Mouse (Mus musculus): ENCODE measurements at regions not wholly inside any gene's neighbourhood (a gene's known extent, or its start where the extent isn't known, plus 50 kb on each side); places are given as distances from the start of the nearest gene placed in this dataset.
"Not testable (repeated sequence)": the region's sequence is repeated elsewhere in the genome, so short reads cannot be mapped to it uniquely, and the experiment has no call there.

- WGBS, result 63% methylated on average over 3 of the region's 3 CpGs
Observed at GRCm38 (mm10) chr9:82632411-82632810, 196.9 kb upstream of the Irak1bp1 start.

GRCm38 (mm10) chr9:82640277-82640676 lies 189.1 kb upstream of the Irak1bp1 start:
- Histone ChIP-seq H3K36me3 (no peaks in the 10 kb centered on the region), H3K9me3 (no peaks in the 10 kb centered on the region), H3K4me2 (no peak overlapping the region), H3K27ac (no peak overlapping the region), H3K4me1 (no peaks in the 10 kb centered on the region), H3K4me3 (no peak overlapping the region), H3K9ac (no peak overlapping the region), H3K27me3 (no peaks in the 10 kb centered on the region)
- no peak for ATAC-seq (ENCODE audit: borderline replicate concordance, extremely low read depth, low FRiP score, low TSS enrichment)
- 67% methylated on average over 2 of the region's 2 CpGs for WGBS

More at GRCm38 (mm10) chr9:82632411-82632810, 196.9 kb upstream of the Irak1bp1 start:
- Histone ChIP-seq H3K4me3 (no peak overlapping the region), H3K9me3 (no peaks in the 10 kb centered on the region), H3K9ac (no peak overlapping the region), H3K27ac (no peak overlapping the region), H3K4me1 (no peaks in the 10 kb centered on the region), H3K36me3 (no peaks in the 10 kb centered on the region), H3K27me3 (no peaks in the 10 kb centered on the region), H3K4me2 (no peak overlapping the region)
- no peak for ATAC-seq (ENCODE audit: borderline replicate concordance, extremely low read depth, low FRiP score, low TSS enrichment)

- no peak for ATAC-seq (ENCODE audit: borderline replicate concordance, extremely low read depth, low FRiP score, low TSS enrichment)
- Histone ChIP-seq H3K9ac (no peak overlapping the region), H3K27me3 (no peaks in the 10 kb centered on the region), H3K4me3 (no peak overlapping the region), H3K4me1 (no peaks in the 10 kb centered on the region), H3K27ac (no peak overlapping the region), H3K9me3 (no peaks in the 10 kb centered on the region), H3K36me3 (no peaks in the 10 kb centered on the region), H3K4me2 (no peak overlapping the region)
- WGBS, result 11% methylated on average over 1 of the region's 1 CpGs
Observed at GRCm38 (mm10) chr9:82643900-82644299, 185.4 kb upstream of the Irak1bp1 start.

DNA sequence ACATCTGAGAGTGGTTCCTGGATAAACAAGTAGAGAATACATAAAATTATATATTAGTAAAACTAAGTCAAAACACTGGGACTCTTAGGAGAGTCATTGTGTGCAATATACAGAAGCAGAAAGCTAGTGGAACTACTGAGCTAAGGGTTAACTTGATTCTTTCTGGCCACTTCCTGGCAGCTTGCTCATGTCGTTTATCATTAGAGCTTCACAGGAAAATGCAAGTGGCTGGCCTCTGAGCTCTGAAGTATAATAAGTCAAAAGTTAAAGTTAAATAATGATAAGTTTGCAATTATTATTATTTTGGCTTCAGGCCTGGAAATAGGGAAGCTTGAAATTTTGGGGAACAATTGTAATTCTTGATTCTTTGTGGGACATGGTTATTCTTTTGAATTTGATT lies 173.8 kb upstream of the Irak1bp1 start:
- not testable (repeated sequence) for H3K36me3 ChIP-seq; H3K9me3 ChIP-seq; H3K27me3 ChIP-seq; ATAC-seq (ENCODE audit: borderline replicate concordance, extremely low read depth, low FRiP score, low TSS enrichment); H3K4me3 ChIP-seq; H3K9ac ChIP-seq; H3K27ac ChIP-seq; H3K4me1 ChIP-seq; H3K4me2 ChIP-seq
- WGBS, result 0% methylated on average over 1 of the region's 1 CpGs

DNA sequence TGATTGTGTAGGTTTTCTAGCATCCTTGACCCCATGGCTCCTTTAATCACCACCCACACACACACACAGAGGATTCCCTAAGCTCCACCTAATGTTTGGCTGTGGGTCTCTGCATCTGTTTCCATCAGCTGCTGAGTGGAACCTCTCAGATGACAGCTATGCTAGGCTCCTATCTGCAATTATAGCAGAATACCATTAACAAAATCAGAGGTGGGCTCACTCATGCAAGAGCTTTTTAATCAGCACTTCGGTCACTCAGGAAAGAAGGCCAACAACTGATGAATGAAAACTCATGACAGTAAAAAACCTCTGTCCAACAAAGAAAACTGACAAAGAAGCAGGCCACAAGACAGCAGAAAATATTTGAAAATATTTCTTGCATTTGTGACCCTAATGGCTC lies 147.1 kb upstream of the Irak1bp1 start:
- Histone ChIP-seq H3K36me3 (no peaks in the 10 kb centered on the region), H3K4me3 (no peak overlapping the region), H3K27me3 (no peaks in the 10 kb centered on the region), H3K4me2 (no peak overlapping the region), H3K4me1 (no peaks in the 10 kb centered on the region), H3K9me3 (no peaks in the 10 kb centered on the region), H3K9ac (no peak overlapping the region), H3K27ac (no peak overlapping the region)
- no peak for ATAC-seq (ENCODE audit: borderline replicate concordance, extremely low read depth, low FRiP score, low TSS enrichment)
- 87% methylated on average over 1 of the region's 1 CpGs for WGBS

GRCm38 (mm10) chr9:82709411-82709983 lies 119.8 kb upstream of the Irak1bp1 start:
- H3K4me3 ChIP-seq, result no peak overlapping the region
- H3K9ac ChIP-seq, result no peak overlapping the region
- H3K4me1 ChIP-seq, result no peaks in the 10 kb centered on the region
- H3K36me3 ChIP-seq, result no peaks in the 10 kb centered on the region
- H3K27ac ChIP-seq, result no peak overlapping the region
- no peak overlapping the region for H3K4me2 ChIP-seq
- no peaks in the 10 kb centered on the region for H3K27me3 ChIP-seq
- H3K9me3 ChIP-seq, result no peaks in the 10 kb centered on the region
- 71% methylated on average over 2 of the region's 2 CpGs for WGBS
- no peak for ATAC-seq (ENCODE audit: borderline replicate concordance, extremely low read depth, low FRiP score, low TSS enrichment)

GRCm38 (mm10) chr9:82709991-82710593 lies 119.2 kb upstream of the Irak1bp1 start:
- H3K27ac ChIP-seq, result no peak overlapping the region
- no peaks in the 10 kb centered on the region for H3K4me1 ChIP-seq
- no peaks in the 10 kb centered on the region for H3K27me3 ChIP-seq
- H3K36me3 ChIP-seq, result no peaks in the 10 kb centered on the region
- no peaks in the 10 kb centered on the region for H3K9me3 ChIP-seq
- no peak overlapping the region for H3K9ac ChIP-seq
- no peak overlapping the region for H3K4me3 ChIP-seq
- H3K4me2 ChIP-seq, result no peak overlapping the region
- ATAC-seq (ENCODE audit: borderline replicate concordance, extremely low read depth, low FRiP score, low TSS enrichment), result no peak
- WGBS, result 69% methylated on average over 12 of the region's 12 CpGs

DNA sequence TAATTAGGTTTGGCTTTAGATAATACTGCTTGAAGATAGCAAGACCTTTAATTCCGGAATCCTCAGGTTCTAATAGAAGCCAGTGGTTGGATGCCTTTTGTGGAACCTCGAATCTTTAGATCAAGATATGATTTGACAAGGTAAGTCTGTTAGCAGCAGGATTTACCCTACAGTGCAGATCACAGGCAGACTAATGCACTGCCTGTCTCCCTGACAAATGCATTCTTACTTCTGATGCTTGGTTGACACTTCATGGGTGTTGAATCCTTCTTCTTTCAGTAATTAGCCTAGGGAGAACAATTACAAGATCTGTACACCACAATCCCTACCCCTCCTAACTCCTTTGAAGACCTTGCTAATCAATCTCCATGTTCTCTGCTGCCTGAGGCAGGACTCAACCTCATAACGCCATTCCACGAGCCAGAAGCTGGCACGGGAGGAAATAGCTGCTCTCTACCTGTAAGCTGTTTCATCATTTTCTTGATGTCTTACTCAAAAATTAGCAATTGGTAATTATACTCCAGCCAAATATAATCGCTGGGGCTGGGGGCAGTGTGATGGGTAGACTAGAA lies 118.3 kb upstream of the Irak1bp1 start:
- WGBS, result 64% methylated on average over 6 of the region's 6 CpGs
- no peak overlapping the region for H3K9ac ChIP-seq
- H3K4me2 ChIP-seq, result no peak overlapping the region
- no peak overlapping the region for H3K4me3 ChIP-seq
- H3K36me3 ChIP-seq, result no peaks in the 10 kb centered on the region
- no peaks in the 10 kb centered on the region for H3K4me1 ChIP-seq
- H3K27ac ChIP-seq, result no peak overlapping the region
- no peaks in the 10 kb centered on the region for H3K27me3 ChIP-seq
- no peaks in the 10 kb centered on the region for H3K9me3 ChIP-seq
- no peak for ATAC-seq (ENCODE audit: borderline replicate concordance, extremely low read depth, low FRiP score, low TSS enrichment)

GRCm38 (mm10) chr9:82712769-82713733 lies 116.3 kb upstream of the Irak1bp1 start:
- Histone ChIP-seq H3K27ac (no peak overlapping the region), H3K9ac (no peak overlapping the region), H3K4me2 (no peak overlapping the region), H3K27me3 (no peaks in the 10 kb centered on the region), H3K9me3 (no peaks in the 10 kb centered on the region), H3K36me3 (no peaks in the 10 kb centered on the region), H3K4me1 (no peaks in the 10 kb centered on the region), H3K4me3 (no peak overlapping the region)
- no peak for ATAC-seq (ENCODE audit: borderline replicate concordance, extremely low read depth, low FRiP score, low TSS enrichment)
- whole genome bisulfite sequencing, result 53% methylated on average over 3 of the region's 3 CpGs

- Histone ChIP-seq H3K9me3 (no peaks in the 10 kb centered on the region), H3K27ac (no peak overlapping the region)
- no peak for ATAC-seq (ENCODE audit: borderline replicate concordance, extremely low read depth, low FRiP score, low TSS enrichment)
Observed at GRCm38 (mm10) chr9:82728652-82729051, 100.7 kb upstream of the Irak1bp1 start.

DNA sequence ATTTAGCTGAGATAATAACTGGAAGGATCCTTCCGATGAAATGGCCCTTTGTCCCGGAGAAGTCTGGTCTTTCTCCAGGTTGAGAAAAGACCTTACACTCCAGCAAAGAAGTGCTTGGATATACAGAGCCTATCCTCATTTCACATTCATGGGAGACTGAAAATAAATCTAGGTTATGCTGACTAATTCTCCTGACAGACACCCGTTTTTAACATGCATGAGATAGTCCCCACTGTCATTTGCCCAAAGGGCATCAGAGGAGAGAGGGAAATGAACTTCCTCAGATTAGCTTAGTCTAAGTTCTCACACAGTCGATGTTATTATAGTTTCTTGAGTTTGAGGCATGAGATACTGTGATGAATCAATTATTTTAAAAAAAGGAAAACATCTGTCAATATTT lies 99.7 kb upstream of the Irak1bp1 start:
- WGBS, result 75% methylated on average over 4 of the region's 4 CpGs
- no peaks in the 10 kb centered on the region for H3K36me3 ChIP-seq
- no peaks in the 10 kb centered on the region for H3K9me3 ChIP-seq
- H3K4me1 ChIP-seq, result no peaks in the 10 kb centered on the region
- no peak overlapping the region for H3K9ac ChIP-seq
- no peaks in the 10 kb centered on the region for H3K27me3 ChIP-seq
- no peak overlapping the region for H3K27ac ChIP-seq
- ATAC-seq (ENCODE audit: borderline replicate concordance, extremely low read depth, low FRiP score, low TSS enrichment), result no peak
- H3K4me3 ChIP-seq, result no peak overlapping the region
- no peak overlapping the region for H3K4me2 ChIP-seq

More at GRCm38 (mm10) chr9:82728652-82729051, 100.7 kb upstream of the Irak1bp1 start:
- Histone ChIP-seq H3K36me3 (no peaks in the 10 kb centered on the region), H3K27me3 (no peaks in the 10 kb centered on the region), H3K4me1 (no peaks in the 10 kb centered on the region), H3K9ac (no peak overlapping the region), H3K4me2 (no peak overlapping the region), H3K4me3 (no peak overlapping the region)
- 59% methylated on average over 3 of the region's 3 CpGs for WGBS

All from lung, embryonic 15.5 days (tissue).